Mouse (Mus musculus) heart, adult 11 months (tissue): ENCODE measurements around the gene Acot6.

Experiments used
- DNase-seq: peaks from one replicate; pipeline ENCODE4 v3.0.0; 2022

The Acot6 gene

DNA sequence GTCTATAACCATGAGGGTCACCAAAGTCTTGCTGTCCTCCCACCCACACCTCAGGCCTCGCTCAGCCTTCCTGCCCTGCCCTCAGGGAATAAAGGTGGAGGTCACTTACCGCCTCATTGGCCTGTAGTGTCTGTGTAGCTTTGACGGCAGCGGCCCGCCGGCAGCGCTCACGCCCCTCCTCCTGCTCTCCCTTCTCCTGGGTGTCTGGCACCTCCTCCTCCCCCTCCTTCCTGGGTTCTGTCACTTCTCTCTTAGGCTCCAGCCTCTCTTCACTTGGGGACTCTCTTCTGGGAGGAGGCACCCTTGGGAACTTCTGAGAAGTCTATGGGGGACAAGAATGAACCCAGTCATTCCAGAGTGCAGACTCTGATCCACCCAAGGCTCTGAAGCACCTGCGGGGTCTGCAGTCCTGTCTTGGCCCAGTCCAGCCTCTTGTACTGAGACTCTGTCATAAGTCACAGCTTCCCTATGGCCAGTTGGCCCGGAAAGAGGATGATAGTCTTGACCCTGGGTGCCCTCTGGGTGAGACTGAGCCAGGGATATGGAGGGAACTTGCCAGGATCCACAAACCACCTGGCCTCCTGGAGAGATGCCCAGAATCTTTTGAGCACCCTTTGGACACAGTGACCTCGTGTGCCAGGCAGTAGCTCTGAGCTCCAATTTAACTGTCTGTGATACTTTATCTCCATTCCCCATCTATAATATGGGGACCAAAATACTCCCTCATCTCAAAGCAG, 54.5 kb downstream of the Acot6 start:
- DNase-seq: peak; percentile 97

DNA sequence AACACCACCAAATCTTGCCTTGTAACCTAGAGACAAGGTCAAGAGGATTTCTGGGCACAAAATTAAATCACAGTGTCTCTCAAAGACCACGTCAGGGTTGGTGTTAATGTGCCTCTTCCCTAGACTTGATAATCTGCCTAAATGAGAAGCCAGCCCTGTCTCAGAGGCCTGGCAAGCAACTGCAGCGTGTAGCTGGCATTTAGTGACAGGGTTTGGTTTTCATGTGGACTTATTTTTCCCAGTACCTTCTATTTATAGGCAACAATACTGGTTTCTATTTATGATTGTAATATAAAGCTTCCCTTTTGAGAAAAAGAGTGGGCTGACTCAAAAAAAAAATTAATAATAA, 55.0 kb downstream of the Acot6 start:
- DNase-seq: peak; percentile 91

GRCm38 (mm10) chr12:84156210-84156609, 55.8 kb downstream of the Acot6 start:
- peak; percentile 75 for DNase-seq

DNA sequence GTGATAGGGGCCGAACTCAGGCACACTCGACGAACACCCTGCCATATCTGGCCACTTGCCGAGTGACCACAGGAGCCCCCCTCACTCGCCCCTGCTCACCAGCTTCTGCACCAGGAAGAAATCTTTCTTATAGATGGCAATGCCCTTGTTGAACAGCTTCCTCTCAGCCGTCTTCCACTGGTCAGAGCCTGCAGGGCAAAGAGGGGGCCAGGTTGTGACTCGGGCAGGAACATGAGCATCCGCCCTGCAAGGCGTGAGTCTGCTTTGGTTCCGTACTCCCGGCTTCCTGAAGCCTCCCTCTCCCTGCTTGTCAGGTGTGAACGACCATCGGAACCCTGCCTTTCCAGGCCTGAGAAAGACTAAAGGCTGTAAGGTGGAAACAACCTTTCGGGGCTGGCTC, 57.7 kb downstream of the Acot6 start:
- DNase-seq: peak; percentile 86

- DNase-seq: peak; percentile 83
Measured at GRCm38 (mm10) chr12:84160491-84160890, 60.0 kb downstream of the Acot6 start.
